Mouse (Mus musculus) gastrocnemius, postnatal 25 days (tissue): Measurements from ENCODE around the gene Nuak1. TPM values are rescaled to one million over a fixed set of nuclear protein-coding genes. Genes with fewer than 3 reads are reported as not detected.

Source experiments
- DNase-seq: peaks from one replicate; pipeline ENCODE4 v3.0.0; 2022
- total RNA-seq, 2 experiments: library from RNA; stranded (reverse); gene quantifications; 1 replicate in 1 of 2; 2 replicates in 1 of 2; pipeline ENCODE4 v1.2.3; 2021

Nuak1 gene
- total RNA-seq, 2 experiments from 2014 or later, result 12.6 to 19.4 TPM

DNA sequence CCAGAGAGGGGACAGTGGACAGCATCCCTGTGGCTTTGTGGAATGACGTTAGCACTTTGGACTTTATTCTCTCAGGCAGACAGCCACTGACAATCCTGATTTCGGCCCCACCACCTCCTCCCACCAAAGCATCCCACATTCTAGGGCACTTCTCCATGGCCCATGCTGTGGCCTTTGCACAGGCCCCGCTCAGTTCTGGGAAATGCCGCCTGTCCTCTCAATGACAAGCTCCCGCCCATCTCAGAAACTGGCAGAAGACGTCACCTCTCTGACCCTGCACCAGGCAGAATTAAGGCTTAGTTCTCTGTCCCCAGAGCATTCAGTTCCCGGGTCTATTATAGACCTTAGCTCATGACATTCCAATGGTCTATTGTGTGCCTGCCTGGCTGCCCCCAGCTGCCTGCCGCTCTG lies 7.0 kb upstream of the Nuak1 start:
- DNase-seq, result no peak

DNA sequence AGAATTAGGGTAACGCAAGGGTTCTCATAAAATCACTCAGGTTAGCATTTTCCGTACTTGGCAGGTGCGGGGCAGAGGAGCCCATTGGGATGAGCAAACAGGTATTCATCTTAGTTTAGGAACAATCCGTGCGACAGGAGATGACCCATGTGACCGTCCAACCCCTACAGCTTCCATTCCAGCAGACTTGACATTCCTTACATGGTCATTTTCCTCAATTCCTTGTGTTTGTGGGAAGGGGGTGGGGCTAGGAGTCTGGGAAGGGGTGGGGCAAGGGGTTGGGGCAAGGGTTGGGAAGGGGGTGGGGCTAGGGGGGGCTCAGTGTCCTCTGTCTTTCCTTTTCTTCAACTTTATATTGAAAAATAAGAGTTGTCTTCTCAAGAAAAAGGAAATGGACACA lies 6.3 kb upstream of the Nuak1 start:
- DNase-seq, result no peak

DNA sequence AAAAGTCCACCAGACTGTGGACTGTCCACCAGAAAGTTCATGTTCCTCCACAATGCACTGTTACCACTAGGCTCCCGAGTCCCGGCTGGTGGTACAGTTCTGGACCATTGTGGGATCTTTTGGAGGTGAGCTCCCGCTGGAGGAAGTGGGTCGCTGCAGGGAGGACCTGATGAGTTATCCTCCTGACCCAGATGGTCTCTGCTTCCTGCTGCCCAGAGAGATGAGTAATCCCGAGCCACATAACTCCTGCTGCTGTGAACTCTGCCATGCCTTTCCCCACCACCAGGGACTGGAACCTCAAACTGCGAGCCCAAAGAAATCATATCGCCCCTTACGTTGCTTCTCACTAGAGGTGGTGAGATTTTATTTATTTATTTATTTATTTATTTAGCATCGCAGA lies 4.0 kb upstream of the Nuak1 start:
- DNase-seq, result no peak

DNA sequence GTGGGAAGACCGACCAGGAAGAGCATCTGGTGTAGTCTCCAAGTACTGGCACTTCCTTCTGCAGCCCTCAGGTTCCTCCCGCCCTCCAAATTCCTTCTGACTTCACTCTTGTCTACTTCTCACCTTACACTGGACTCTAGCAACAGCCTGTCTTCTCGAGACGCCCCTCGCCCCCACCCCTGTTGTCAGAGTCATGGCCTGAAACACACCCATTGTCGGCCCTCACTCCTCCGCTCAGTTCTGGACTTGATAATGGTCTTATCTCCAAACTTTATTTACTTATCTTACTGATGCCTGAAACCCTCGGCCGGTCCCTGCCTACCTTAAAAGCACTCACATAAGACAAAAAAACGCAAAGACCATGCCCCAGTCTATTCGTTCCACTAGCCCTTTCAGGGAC lies 1.4 kb upstream of the Nuak1 start:
- DNase-seq, result no peak

DNA sequence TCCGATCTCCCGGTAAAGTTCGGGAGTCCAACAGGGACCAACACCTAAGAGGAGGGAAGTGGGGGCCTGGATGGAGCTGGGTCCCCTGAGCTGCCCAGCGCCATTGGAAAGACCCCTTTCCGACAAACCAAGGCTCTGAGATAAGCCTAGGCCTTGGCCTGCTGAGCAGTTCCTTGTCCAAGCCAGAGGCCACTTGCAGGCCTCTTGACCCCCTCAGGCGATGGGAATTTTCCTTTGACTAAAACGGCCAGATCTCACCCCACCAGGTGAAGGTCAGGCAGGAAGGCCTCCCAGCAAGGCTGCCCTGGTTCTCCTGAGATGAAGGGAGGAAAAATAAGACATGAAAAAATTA lies 1.0 kb upstream of the Nuak1 start:
- no peak for DNase-seq

DNA sequence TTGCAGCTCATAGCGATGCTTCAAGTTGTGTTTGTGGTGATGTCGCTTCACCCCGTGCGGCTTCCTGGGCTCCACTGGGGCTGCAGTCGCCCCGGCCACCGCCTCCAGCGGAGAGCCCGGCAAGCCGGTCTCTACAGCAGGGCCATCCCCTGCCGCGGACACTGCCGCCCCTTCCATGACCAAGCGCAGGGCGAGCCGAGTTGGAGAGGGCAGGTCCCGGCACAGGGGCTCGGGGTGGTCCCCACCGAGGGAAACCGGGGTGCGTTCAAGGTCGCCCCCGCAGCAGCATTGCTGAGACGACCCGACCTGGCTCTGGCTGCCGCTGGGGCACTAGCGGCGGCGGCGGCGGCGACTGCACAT lies 236 bp downstream of the Nuak1 start:
- DNase-seq, result no peak

DNA sequence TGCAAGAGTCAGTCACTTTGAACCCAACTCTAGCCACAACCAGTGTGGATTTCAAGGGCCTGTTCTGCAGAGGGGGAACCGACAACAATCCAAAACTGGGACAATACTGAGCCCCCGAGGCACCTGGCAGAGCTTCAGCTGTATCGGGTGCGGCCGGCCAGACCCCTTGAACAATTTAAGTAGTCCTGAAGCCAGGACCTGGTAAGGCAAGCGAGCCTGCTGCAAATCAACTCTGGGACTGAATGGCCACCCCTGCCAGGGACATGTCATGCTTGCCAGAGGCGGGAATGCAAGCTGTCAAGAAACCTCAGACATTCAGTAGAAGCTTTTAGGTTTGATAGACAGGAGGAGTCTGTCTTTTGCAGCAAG lies 1.2 kb downstream of the Nuak1 start:
- no peak for DNase-seq

DNA sequence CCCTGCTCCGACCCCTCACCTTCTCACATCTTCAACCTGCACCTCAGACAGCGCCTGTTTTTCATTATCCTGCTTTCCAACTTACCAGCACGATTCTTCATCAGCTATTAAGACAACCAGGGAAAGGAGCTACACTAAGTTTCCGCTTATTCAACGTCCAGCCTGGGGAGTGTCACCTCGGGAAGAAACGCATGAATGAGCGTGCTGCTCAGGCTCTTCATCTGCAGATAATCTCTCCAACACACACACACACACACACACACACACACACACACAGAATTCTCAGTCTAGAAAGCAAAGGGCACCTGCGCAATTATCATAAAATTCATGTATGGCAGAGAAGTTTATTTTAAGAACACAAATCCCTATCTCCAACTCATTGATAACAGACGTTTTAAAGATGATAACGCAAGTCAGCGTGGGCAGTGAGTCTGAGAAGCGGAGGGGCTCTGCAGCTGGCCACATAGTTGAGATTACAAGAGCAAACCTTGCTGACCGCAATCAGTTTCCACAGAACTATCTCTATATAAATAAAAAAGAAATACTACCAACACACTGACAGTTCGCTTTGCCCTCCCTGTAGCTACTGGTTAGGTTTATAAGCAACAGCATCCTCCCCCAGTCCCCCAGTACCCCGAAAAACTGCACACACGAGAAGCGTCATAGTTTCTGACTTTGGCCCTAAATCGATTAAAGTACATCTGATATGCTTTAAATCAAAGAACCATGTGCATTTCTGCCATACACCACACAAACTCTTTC lies 1.8 kb downstream of the Nuak1 start:
- DNase-seq, result no peak

DNA sequence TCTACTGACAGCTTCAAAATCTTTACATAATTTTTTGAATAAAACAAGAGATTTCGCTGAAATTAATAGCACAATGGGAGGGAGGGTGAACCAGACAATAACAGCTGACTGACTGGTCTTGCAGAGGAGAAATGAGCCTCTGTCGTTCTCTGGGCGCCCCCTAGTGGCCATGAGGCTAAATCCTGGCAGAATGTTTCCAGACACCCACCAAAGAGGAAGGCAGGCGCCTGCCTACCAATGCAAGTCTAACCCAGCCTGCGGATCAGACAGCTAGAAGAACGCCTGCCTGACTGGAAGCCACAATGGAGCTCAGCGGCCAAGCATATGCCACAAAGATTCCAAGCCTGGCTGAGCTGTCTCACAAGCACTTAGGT lies 2.4 kb downstream of the Nuak1 start:
- peak; percentile 88 for DNase-seq

DNA sequence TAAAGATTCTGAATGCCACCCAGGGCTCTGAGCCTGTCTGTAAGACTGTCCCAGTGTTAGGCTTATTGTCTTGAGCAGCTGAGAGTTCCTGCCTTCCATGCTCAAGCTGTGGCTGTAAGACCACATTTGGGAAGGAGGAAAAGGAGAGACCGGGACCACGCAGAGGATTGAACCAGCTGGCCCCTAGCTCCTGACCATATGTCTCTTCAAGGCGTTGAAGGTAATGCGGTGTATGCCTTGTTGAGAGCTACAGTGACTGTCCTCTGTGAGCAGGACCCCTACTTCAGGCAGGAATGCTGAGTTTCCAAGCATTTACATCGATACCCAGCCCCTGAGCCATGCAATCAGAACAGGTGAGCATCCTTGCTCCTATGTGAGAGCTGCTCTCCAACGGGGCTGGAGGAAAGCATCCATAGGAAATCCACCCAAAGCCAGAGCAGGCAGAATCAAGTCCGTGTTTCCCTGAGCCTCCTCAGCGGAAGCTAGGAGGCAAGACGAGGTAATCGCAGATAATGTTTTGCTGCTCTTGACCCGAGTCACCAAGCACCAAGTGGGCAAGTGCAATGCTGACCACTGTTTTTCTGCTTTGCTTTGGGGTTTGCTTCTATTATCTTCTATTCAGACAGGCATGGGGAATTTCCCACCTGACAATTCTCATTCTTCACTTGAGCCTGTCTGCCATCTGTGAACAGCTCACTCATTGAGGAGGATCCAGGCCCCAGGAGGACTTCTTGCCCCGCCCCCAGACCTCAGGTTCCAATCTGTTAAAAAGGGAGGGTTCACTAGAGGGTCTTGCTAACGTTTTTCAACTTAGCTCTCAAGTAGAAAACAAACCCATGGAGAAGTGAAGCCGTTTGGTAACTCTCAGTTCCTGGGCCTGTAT lies 3.0 kb downstream of the Nuak1 start:
- DNase-seq, result no peak

DNA sequence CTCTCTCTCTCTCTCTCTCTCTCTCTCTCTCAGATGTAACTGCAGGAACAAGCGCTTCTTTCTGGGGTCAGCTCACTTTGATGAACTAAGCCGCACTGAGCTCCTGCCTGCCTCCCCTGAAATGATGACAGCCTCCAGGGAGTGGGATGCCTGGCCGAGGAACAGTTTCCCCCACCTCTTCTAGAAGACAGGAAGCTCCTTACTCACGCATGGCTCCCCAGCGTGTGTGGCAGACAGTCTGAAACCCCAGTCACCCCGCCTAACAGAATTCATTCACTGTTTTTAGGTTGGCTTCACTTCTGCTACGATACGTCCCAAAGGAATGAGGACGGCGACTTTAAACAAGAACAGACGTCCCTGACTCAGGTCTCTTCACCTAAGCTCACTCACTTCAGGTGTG lies 4.5 kb downstream of the Nuak1 start:
- DNase-seq, result no peak

DNA sequence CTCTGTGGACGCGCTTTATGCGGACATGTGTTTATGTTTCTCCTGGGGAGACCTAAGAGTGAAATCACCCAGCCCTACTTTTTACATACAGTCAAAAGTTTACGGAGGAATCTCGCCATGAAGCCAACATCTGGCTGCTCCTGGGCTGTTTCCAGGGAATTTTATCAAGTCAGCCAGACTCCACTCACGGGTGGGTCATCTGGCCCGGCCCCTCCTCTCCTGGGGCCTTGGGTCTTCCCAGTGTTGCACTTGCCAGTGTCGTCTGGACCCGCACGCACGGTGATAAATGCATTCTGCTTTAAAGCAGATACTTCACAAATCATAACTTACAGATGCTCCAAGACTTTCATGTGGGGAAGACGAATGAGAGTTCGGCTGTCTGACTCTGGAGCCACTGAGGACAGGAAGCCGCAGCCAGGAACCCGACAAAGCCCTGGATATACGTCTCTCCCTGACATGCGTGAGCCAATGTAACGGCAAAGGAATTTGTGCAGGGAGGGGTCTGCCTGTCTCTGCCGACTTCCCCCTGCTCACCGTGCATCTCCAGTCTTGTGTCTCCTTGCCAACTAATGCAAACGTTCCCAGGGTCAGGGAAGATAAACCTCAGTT lies 7.1 kb downstream of the Nuak1 start:
- DNase-seq, result no peak

DNA sequence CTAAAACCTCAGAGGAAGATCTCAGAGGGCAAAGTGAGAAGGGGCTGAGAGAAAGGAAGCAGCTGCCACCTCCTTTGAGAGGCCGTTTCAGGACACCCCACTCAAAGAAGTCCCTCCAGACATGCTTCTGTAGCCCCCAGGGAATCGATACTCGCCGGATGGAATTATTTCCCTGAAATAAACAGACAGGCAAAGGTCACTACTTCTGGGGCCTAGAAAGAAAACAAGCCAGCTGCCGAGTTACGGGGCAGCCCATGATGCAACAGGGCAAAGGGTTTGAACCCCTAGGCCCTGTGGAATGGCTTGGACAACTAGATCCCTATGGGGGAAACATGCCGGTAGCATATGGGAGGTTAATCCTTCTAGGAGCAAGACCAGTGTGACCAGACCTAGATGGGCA lies 16.0 kb downstream of the Nuak1 start:
- no peak for DNase-seq

DNA sequence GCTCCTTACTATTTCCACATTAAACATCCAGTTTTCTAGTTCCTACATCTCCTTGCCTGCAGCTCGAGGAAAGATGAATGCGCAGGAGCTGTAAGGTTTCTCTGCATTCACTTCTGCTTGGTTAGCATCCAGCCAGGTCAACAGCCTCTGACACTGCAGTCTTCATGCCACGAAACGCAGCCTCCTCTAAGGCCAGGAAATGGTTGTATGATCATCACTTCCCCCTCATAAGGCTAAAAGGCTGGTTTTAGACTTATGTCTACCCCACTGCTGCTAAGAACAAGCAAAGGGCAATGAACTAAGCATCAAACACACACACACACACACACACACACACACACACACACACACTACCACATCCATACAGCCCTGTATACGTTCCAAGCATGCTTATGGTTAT lies 16.5 kb downstream of the Nuak1 start:
- DNase-seq, result no peak

DNA sequence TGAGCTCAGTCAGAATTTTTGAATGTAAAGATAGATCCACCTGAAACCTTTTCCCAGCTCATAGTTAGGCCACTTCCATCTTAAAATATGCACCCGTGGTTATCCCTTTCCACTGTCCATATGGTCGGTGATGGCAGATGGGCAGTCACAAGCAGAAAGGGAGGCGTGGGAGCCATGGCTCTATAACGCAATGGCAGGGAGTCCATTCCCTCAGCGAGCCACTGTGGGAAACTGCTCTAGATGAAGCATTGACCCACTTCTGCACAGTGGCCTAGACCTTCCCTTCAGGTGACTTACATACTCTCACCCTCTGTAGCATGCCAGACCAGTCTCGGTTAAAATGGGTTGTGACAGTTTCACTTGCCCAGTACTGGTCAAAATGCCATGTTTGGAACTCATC lies 19.8 kb downstream of the Nuak1 start:
- no peak for DNase-seq

DNA sequence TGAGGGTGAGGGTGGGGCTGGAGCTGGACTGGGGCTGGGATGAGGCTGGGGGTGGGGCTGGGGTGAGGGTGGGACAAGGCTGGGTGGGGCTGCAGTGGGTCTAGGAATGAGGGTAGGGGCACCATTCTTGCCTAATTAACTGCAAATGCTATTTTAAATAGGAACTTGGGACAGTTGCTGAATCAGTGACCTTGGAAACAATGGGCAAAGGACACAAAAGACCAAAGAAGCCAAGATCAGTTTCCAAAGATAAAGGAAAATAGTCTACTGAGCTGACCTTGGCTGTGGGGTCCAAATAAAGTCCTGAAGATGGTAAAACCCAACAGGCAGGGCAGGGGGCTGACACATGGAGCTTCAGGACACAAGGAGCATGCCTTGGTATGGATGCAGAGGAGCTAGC lies 22.0 kb downstream of the Nuak1 start:
- no peak for DNase-seq

DNA sequence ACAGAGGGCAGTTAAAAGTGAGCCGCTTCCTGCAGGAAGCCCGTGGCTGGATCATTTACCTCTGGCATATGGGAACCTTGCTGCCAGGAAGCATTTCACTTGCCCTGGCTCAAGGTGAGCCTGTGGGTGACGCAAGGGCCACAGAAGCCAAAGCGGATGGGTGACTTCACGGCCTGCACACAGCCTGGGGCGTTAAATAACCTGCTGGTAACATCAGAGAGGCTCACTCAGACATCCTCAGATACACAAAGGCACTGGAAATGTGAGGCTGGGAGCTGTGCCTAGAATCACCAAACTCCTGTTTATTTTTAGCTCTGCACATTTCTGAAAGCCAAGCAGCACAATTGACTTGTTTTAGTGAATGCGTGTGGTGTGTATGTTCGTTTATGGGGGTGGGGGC lies 23.6 kb downstream of the Nuak1 start:
- no peak for DNase-seq

DNA sequence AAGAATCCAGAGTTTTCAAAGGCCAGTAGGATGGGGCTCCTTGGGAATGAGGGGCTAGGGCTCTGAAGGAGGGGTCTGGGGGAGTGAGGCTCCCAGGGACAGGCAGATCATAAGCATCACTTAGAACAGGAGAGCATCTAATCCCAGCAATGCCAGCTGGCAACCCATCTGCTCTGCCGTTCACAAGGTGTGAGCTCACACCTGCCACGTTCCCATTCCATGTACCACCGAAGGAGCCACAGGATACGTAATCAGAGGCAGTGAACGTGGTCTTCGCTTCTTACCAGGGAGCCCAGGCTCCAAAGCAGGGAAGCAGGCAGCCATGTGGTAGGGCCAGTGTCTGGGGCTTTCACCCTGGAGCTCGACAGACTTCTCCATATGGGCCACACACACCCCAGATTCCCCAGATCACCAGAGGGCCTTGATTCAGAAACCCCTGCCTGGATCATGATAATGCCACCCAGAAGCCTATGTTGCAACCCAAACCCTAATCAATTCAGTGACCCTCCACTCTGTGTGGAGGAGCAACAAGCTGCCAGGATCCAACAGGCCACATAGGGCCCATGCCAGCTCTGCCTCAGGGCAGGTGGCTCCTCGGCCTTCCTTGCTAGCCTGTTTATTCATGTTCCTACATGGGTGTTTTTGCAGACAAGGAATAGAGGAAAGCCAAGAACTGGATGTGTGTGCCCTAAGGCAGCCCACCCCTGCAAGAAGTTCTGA lies 25.3 kb downstream of the Nuak1 start:
- DNase-seq, result no peak

DNA sequence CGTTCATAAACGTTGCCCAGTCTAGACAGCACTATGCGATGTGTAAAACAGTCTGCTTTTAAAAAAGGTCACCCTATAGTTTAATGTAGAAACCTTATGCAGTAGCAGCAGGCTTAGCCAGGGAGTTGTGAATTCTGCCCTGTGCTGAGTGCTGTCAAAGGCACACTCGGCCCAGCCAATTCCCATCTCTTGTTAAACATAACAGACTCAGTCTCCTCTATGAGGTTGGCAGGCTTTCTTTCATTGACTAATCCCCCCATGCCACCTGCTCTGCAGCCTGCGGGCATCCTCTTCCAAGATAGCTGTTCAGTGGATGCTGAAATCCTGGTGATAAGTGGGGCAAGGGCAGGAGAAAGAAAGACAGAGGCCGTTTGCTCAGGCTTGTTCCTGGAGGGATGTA lies 27.1 kb downstream of the Nuak1 start:
- DNase-seq, result no peak

DNA sequence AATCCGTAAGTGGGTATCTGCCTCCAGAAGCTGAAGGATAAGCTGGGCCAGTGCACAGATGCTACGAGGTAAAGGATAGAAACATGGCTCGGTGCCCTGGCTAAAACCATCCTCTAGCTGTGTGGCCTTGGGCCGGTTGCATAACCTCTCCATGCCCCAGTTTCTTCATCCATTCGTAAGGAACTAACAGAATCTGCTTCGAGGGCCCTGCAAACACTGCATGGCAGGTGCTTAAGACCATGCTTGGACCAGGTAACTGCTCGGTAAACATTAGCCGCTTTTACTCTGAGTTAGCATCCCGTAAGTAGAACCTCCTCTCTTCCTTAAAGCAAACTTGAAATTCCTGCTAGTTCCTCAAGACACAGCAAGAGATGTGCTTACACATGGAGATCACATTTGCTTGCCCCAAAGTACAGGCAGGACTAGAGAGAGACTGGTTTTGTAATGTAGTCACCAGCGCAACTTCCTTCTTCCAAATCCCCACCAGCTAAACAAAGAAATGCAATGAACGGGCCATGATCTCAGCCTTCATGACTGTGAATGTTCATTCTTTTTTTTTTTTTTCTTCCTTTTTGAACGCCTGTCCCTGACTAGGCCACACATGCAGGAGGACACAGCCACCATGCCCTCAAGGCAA lies 28.0 kb downstream of the Nuak1 start:
- DNase-seq, result no peak

DNA sequence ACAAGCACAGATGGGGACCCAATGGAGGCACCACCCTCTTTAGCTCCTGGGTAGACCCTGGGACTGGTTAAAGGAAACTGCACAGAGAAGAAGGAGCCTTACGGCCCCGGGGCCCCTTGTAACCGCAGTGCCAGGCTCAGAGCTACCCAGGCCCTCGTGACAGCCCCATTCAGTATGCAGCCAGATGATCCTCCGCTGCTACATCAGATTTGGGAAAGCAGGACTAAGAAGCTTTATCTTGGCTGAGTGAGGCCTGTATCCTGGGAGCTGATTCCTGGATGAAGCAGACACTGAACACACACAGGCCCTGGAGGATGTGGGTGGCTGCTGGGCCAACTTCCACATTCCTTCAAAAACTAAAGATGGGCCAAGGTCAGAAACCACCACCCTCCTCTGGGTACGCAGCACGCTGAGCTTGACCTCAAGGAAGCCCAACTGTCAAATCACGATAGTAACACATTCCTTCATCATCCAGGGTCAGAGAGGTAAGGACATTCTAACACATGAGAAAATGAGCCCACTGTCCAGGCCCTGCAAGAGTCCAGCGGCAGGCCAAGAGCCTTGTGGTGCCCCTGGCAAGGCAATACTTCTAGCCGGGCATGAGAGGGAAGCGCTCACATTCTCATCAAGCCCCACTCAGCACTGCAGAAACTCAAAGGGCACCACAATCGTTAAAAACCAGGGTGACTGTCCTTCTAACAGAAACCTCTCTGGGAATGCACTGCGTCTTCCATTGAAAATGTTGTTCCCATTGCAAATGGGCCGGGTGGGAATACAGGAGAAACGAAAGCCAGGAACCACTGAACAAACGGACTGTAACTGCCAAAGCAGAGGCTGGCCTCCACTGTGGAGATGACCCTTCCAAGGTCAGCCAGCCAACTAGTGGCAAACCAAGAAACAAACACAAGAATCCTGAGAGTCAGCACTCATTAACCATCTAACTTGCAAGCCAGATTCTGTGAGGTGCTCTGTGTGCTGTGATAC lies 29.0 kb downstream of the Nuak1 start:
- peak; percentile 40 for DNase-seq
